Mouse (Mus musculus) forebrain, embryonic 11.5 days (tissue): ENCODE data around the gene Coa5. TPM values are rescaled to one million over a fixed set of nuclear protein-coding genes. Genes with fewer than 3 reads are reported as not detected.

Experiments
- ATAC-seq: fragments of 200-750 bp; cut with Nextera tagmentation; replicated peaks from 2 replicates; pipeline ENCODE4 v1.8.0; 2017; ENCODE audit warnings: moderate TSS enrichment; ENCODE audit not compliant: low FRiP score
- DNase-seq: peaks from one replicate; pipeline ENCODE4 v3.0.0-alpha.2; 2017; ENCODE audit warnings: low spot score
- H3K27ac ChIP-seq: fragments of 300-500 bp; sonication (generic); 2 replicates; pipeline ENCODE4 v1.5.1; 2014; ENCODE audit warnings: low read depth, low read length
- H3K27me3 ChIP-seq: fragments of 300-500 bp; sonication (generic); 2 replicates; pipeline ENCODE4 v1.6.1; 2014; ENCODE audit warnings: mild to moderate bottlenecking, low read length, mixed read lengths; ENCODE audit not compliant: control insufficient read depth, insufficient read depth
- H3K36me3 ChIP-seq: fragments of 300-500 bp; sonication (generic); 2 replicates; pipeline ENCODE4 v1.6.1; 2014; ENCODE audit warnings: mild to moderate bottlenecking, low read length, moderate library complexity, mixed read lengths; ENCODE audit not compliant: control insufficient read depth, insufficient read depth
- H3K4me1 ChIP-seq: fragments of 300-500 bp; sonication (generic); replicated peaks from 2 replicates; pipeline ENCODE4 v1.6.1; 2014; ENCODE audit warnings: low read length, mixed read lengths; ENCODE audit not compliant: control insufficient read depth, insufficient read depth
- H3K4me2 ChIP-seq: fragments of 300-500 bp; sonication (generic); 2 replicates; pipeline ENCODE4 v1.6.1; 2014; ENCODE audit warnings: low read depth, mild to moderate bottlenecking, low read length, moderate library complexity, mixed read lengths; ENCODE audit not compliant: severe bottlenecking
- H3K4me3 ChIP-seq: fragments of 300-500 bp; sonication (generic); 2 replicates; pipeline ENCODE4 v1.5.1; 2014; ENCODE audit warnings: low read depth, low read length
- H3K9ac ChIP-seq: fragments of 300-500 bp; sonication (generic); 2 replicates; pipeline ENCODE4 v1.6.1; 2014; ENCODE audit warnings: low read length
- H3K9me3 ChIP-seq: fragments of 300-500 bp; sonication (generic); 2 replicates; pipeline ENCODE4 v1.6.1; 2016; ENCODE audit warnings: low read length, mixed read lengths; ENCODE audit not compliant: control insufficient read depth
- WGBS: fragments of 180-500 bp; shearing (Covaris S2); extraction: QIAGEN DNeasy Blood & Tissue Kit; methylation state at CpG from one replicate; pipeline ENCODE4 v1.1.7; 2014; 5-methylcytosine and 5-hydroxymethylcytosine counted together
- polyA plus RNA-seq: library from polyadenylated mRNA; unstranded; fragments of >200 nt; fragmentation: Nextera tagmentation; extraction: Ambion mirVana; gene quantifications from 2 replicates; pipeline ENCODE4 v1.2.1, GENCODE M21; 2014

The Coa5 gene
- polyA plus RNA-seq, 1 experiment from 2014 or later: 58.1 TPM

GRCm38 (mm10) chr1:37473251-37473650 lies 43.3 kb upstream of the Coa5 start:
- Histone ChIP-seq H3K4me2 (no peak overlapping the region), H3K9me3 (no peaks in the 10 kb centered on the region), H3K9ac (no peak overlapping the region), H3K4me3 (no peak overlapping the region), H3K27me3 (no peaks in the 10 kb centered on the region), H3K4me1 (no peaks in the 10 kb centered on the region), H3K36me3 (no peaks in the 10 kb centered on the region), H3K27ac (no peak overlapping the region)
- ATAC-seq (no peak), DNase-seq (no peak)
- WGBS: 91% methylated on average over 10 of the region's 10 CpGs

- 82% methylated on average over 6 of the region's 6 CpGs for WGBS
- ATAC-seq: no peak
Measured at GRCm38 (mm10) chr1:37471179-37472148, 41.6 kb upstream of the Coa5 start.

GRCm38 (mm10) chr1:37469007-37469406 lies 39.1 kb upstream of the Coa5 start:
- DNase-seq (no peak), ATAC-seq (no peak)
- Histone ChIP-seq H3K9ac (no peak overlapping the region), H3K36me3 (no peaks in the 10 kb centered on the region), H3K4me3 (no peak overlapping the region), H3K4me1 (no peaks in the 10 kb centered on the region), H3K9me3 (no peaks in the 10 kb centered on the region), H3K27me3 (no peaks in the 10 kb centered on the region), H3K4me2 (no peak overlapping the region), H3K27ac (no peak overlapping the region)
- WGBS: 90% methylated on average over 5 of the region's 5 CpGs

More at GRCm38 (mm10) chr1:37471179-37472148, 41.6 kb upstream of the Coa5 start:
- no peak overlapping the region for H3K27ac ChIP-seq
- no peak for DNase-seq
- H3K9ac ChIP-seq: no peak overlapping the region
- H3K4me2 ChIP-seq: no peak overlapping the region
- H3K4me3 ChIP-seq: no peak overlapping the region
- no peaks in the 10 kb centered on the region for H3K36me3 ChIP-seq
- H3K27me3 ChIP-seq: no peaks in the 10 kb centered on the region
- H3K9me3 ChIP-seq: no peaks in the 10 kb centered on the region
- H3K4me1 ChIP-seq: no peaks in the 10 kb centered on the region

GRCm38 (mm10) chr1:37467806-37468205 lies 37.9 kb upstream of the Coa5 start:
- no peak overlapping the region for H3K27ac ChIP-seq
- no peaks in the 10 kb centered on the region for H3K27me3 ChIP-seq
- DNase-seq (no peak), ATAC-seq (no peak)
- H3K36me3 ChIP-seq: no peaks in the 10 kb centered on the region
- H3K4me1 ChIP-seq: no peaks in the 10 kb centered on the region
- H3K4me3 ChIP-seq: no peak overlapping the region
- H3K9ac ChIP-seq: no peak overlapping the region
- H3K9me3 ChIP-seq: no peaks in the 10 kb centered on the region
- no peak overlapping the region for H3K4me2 ChIP-seq
- WGBS: 82% methylated on average over 4 of the region's 4 CpGs

GRCm38 (mm10) chr1:37466322-37466995 lies 36.6 kb upstream of the Coa5 start:
- Histone ChIP-seq H3K4me2 (no peak overlapping the region), H3K4me3 (no peak overlapping the region), H3K36me3 (no peaks in the 10 kb centered on the region), H3K27me3 (no peaks in the 10 kb centered on the region), H3K4me1 (no peaks in the 10 kb centered on the region), H3K9ac (no peak overlapping the region), H3K27ac (no peak overlapping the region), H3K9me3 (no peaks in the 10 kb centered on the region)
- no peak for DNase-seq
- ATAC-seq: no peak
- WGBS: 81% methylated on average over 3 of the region's 3 CpGs

- no peak overlapping the region for H3K27ac ChIP-seq
- no peak overlapping the region for H3K4me2 ChIP-seq
- no peak overlapping the region for H3K4me3 ChIP-seq
- no peaks in the 10 kb centered on the region for H3K9me3 ChIP-seq
- no peak overlapping the region for H3K9ac ChIP-seq
- no peaks in the 10 kb centered on the region for H3K36me3 ChIP-seq
- WGBS: 90% methylated on average over 10 of the region's 10 CpGs
- H3K27me3 ChIP-seq: no peaks in the 10 kb centered on the region
- no peaks in the 10 kb centered on the region for H3K4me1 ChIP-seq
- ATAC-seq (no peak), DNase-seq (no peak)
Measured at GRCm38 (mm10) chr1:37464878-37465452, 35.1 kb upstream of the Coa5 start.

GRCm38 (mm10) chr1:37457546-37457945 lies 27.6 kb upstream of the Coa5 start:
- DNase-seq (no peak), ATAC-seq (no peak)
- Histone ChIP-seq H3K4me2 (no peak overlapping the region), H3K27ac (no peak overlapping the region), H3K4me1 (no peaks in the 10 kb centered on the region), H3K36me3 (no peaks in the 10 kb centered on the region), H3K4me3 (no peak overlapping the region), H3K27me3 (no peaks in the 10 kb centered on the region), H3K9me3 (no peaks in the 10 kb centered on the region), H3K9ac (no peak overlapping the region)
- 86% methylated on average over 7 of the region's 7 CpGs for WGBS

GRCm38 (mm10) chr1:37451270-37451669 lies 21.4 kb upstream of the Coa5 start:
- no peak for DNase-seq
- Histone ChIP-seq H3K36me3 (no peaks in the 10 kb centered on the region), H3K9ac (no peak overlapping the region), H3K27ac (no peak overlapping the region), H3K9me3 (no peaks in the 10 kb centered on the region), H3K4me1 (no peaks in the 10 kb centered on the region), H3K4me2 (no peak overlapping the region), H3K27me3 (no peaks in the 10 kb centered on the region), H3K4me3 (no peak overlapping the region)
- ATAC-seq: no peak
- WGBS: 88% methylated on average over 8 of the region's 8 CpGs
